Mouse (Mus musculus) left cerebral cortex, adult 8-10 months (tissue): ENCODE data around the gene Pik3r3. TPM values are rescaled to one million over a fixed set of nuclear protein-coding genes. Genes with fewer than 3 reads are reported as not detected.

ENCODE experiments used
- total RNA-seq, 4 experiments: library from RNA; stranded (reverse); gene quantifications; 2 replicates each; pipeline ENCODE4 v1.2.4; 2022

Gene Pik3r3
- total RNA-seq, 4 experiments from 2014 or later: 35.5 to 44.5 (median 40.3) TPM

Other genes starting within 250 kb of the Pik3r3 start
- gene Faah, start 203.7 kb upstream of the Pik3r3 start, total RNA-seq: 10 to 100 TPM; 77.3 to 81.9 (median 80.2) TPM
- gene Nsun4, start 167.7 kb upstream of the Pik3r3 start, total RNA-seq: 10 to 100 TPM in 2 of 4 experiments, 1 to 10 TPM in 2; 9.0 to 11.5 (median 10.6) TPM
- 100 to 1,000 TPM; 402 to 442 (median 412) TPM for gene Uqcrh, start 146.5 kb upstream of the Pik3r3 start, total RNA-seq
- 10 to 100 TPM; 45.2 to 53.2 (median 50.0) TPM for gene Lrrc41, start 146.3 kb upstream of the Pik3r3 start, total RNA-seq
- 1 to 10 TPM in 3 of 4 experiments, under 1 TPM in 1; 0.70 to 1.2 (median 1.1) TPM for gene Rad54l, start 97.9 kb upstream of the Pik3r3 start, total RNA-seq
- gene Pomgnt1, start 97.8 kb upstream of the Pik3r3 start, total RNA-seq: 10 to 100 TPM; 78.4 to 93.2 (median 82.4) TPM
- 10 to 100 TPM; 32.3 to 37.9 (median 33.4) TPM for gene Lurap1, start 70.3 kb upstream of the Pik3r3 start, total RNA-seq
- gene Tspan1, start 54.0 kb upstream of the Pik3r3 start, total RNA-seq: under 1 TPM in 1 of 4 experiments, not detected in 3; 0.23 TPM
- not detected for gene 1700042G07Rik, start 48.2 kb upstream of the Pik3r3 start, total RNA-seq
- under 1 TPM in 1 of 4 experiments, not detected in 3; 0.53 TPM for gene Gm49337, start 48.2 kb upstream of the Pik3r3 start, total RNA-seq
- 100 to 1,000 TPM in 1 of 4 experiments, 10 to 100 TPM in 3; 87.3 to 111 (median 97.4) TPM for gene Mast2, start 242.6 kb downstream of the Pik3r3 start, total RNA-seq